Mouse (Mus musculus) heart, embryonic 13.5 days (tissue): ENCODE measurements around the gene Wfdc6a. TPM values are rescaled to one million over a fixed set of nuclear protein-coding genes. Genes with fewer than 3 reads are reported as not detected.

Source experiments
- ATAC-seq: fragments of 200-750 bp; cut with Nextera tagmentation; 2 replicates; pipeline ENCODE4 v1.8.0; 2017; ENCODE audit warnings: moderate TSS enrichment; ENCODE audit not compliant: insufficient number of reproducible peaks, low FRiP score, low TSS enrichment; ENCODE audit errors: extremely low read depth
- H3K27ac ChIP-seq: fragments of 300-500 bp; sonication (generic); replicated peaks from 2 replicates; pipeline ENCODE4 v1.5.1; 2015; ENCODE audit warnings: moderate library complexity, mild to moderate bottlenecking, inconsistent platforms
- H3K27me3 ChIP-seq: fragments of 300-500 bp; sonication (generic); replicated peaks from 2 replicates; pipeline ENCODE4 v1.6.1; 2015; ENCODE audit warnings: mild to moderate bottlenecking, inconsistent platforms
- H3K36me3 ChIP-seq: fragments of 300-500 bp; sonication (generic); 2 replicates; pipeline ENCODE4 v1.6.1; 2015; ENCODE audit warnings: mild to moderate bottlenecking, inconsistent platforms
- H3K4me1 ChIP-seq: fragments of 300-500 bp; sonication (generic); 2 replicates; pipeline ENCODE4 v1.6.1; 2015; ENCODE audit warnings: inconsistent platforms
- H3K4me2 ChIP-seq: fragments of 300-500 bp; sonication (generic); 2 replicates; pipeline ENCODE4 v1.6.1; 2015; ENCODE audit warnings: inconsistent platforms, mild to moderate bottlenecking, moderate library complexity
- H3K4me3 ChIP-seq: fragments of 300-500 bp; sonication (generic); 2 replicates; pipeline ENCODE4 v1.5.1; 2015; ENCODE audit warnings: moderate library complexity, mild to moderate bottlenecking, inconsistent platforms
- H3K9ac ChIP-seq: fragments of 300-500 bp; sonication (generic); 2 replicates; pipeline ENCODE4 v1.6.1; 2015; ENCODE audit warnings: inconsistent platforms, mild to moderate bottlenecking, moderate library complexity
- H3K9me3 ChIP-seq: fragments of 300-500 bp; sonication (generic); 2 replicates; pipeline ENCODE4 v1.6.1; 2016; ENCODE audit warnings: inconsistent platforms
- WGBS: fragments of 180-500 bp; shearing (Covaris S2); methylation state at CpG from one replicate; pipeline ENCODE4 v1.1.7; 2015; ENCODE audit warnings: mixed read lengths; 5-methylcytosine and 5-hydroxymethylcytosine counted together
- polyA plus RNA-seq: library from polyadenylated mRNA; unstranded; fragments of >200 nt; fragmentation: Nextera tagmentation; extraction: Ambion mirVana; gene quantifications from 2 replicates; pipeline ENCODE4 v1.2.1, GENCODE M21; 2015

Gene Wfdc6a
- polyA plus RNA-seq, 1 experiment from 2014 or later = 0.44 TPM

DNA sequence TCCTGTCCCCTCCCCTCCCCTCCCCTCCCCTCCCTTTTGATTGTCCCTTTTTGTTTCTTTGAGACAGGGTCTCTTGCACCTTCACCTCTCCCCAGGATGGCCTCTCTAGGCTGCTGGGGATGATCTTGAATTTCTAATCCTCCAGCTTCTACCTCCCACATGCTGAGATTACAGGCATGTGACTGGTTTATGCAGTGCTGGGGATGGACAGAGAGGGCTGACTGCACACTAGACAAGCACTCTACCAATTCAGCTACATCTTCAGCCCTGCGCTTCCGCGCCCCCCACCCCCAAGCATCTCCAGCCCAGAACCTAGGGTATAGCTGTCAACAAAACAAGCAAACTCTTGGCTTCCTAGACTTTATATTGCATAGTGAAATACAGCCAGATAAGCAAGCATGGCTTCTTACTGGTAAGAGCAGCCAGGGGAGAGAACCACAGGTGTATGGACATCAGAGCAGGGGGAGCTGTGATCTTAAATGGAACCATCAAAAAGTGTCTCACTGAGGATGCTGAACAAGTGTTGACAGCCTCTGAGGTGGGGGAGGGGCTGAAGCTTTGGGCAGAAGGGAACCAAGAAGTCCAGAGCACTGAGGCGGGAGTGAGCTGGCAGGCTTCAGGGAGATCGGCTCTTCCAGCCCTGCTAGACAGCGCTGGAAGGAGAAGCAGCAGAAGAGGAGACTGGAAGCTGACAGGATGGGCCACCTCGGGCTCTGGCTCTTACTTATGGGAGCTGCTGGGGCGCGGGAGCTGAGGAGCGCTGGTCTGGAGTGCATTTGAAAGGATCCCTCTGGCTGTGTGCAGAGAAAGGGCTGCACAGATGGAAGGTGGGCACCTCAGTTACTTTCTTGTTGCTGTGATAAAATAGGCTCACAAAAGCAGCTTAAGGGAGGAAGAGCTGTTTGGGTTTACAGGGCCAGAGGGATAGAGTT, 35.0 kb downstream of the Wfdc6a start:
- no peak overlapping the region for H3K27ac ChIP-seq
- no peaks in the 10 kb centered on the region for H3K36me3 ChIP-seq
- whole genome bisulfite sequencing = 17% methylated on average over 10 of the region's 10 CpGs
- H3K4me3 ChIP-seq = no peak overlapping the region
- H3K4me2 ChIP-seq = no peak overlapping the region
- peaks cover 18% of the 10 kb centered on the region for H3K27me3 ChIP-seq
- no peaks in the 10 kb centered on the region for H3K9me3 ChIP-seq
- peak overlapping the region; percentile 0; the same call in 1 of the 2 replicates for H3K9ac ChIP-seq
- no peak for ATAC-seq
- peaks cover 7% of the 10 kb centered on the region; the same call in 1 of the 2 replicates for H3K4me1 ChIP-seq

DNA sequence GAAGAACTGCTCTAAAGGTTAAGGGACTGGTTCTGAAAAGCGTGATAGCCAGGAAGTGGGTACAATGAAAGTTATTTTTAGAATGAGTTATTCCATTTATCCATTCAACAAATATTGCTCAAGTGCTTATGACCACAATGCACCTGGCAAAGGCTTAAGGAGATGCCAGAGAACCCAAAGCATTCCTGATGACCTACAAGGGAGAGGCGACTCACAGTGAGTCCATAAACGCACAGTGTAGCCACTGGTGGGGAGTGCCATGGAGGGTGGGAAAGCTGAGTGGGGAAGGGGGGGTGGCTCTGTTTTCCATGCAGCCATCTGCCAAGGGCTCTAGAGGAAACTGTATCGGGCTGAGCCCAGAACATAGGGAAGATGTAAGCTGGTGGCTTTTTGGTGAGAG, 35.9 kb downstream of the Wfdc6a start:
- Histone ChIP-seq H3K4me1 (peaks cover 7% of the 10 kb centered on the region; the same call in 1 of the 2 replicates), H3K4me3 (no peak overlapping the region), H3K27me3 (peaks cover 18% of the 10 kb centered on the region), H3K9ac (no peak overlapping the region), H3K27ac (no peak overlapping the region), H3K9me3 (no peaks in the 10 kb centered on the region), H3K36me3 (no peaks in the 10 kb centered on the region), H3K4me2 (no peak overlapping the region)
- 40% methylated on average over 4 of the region's 4 CpGs for WGBS
- ATAC-seq = no peak

DNA sequence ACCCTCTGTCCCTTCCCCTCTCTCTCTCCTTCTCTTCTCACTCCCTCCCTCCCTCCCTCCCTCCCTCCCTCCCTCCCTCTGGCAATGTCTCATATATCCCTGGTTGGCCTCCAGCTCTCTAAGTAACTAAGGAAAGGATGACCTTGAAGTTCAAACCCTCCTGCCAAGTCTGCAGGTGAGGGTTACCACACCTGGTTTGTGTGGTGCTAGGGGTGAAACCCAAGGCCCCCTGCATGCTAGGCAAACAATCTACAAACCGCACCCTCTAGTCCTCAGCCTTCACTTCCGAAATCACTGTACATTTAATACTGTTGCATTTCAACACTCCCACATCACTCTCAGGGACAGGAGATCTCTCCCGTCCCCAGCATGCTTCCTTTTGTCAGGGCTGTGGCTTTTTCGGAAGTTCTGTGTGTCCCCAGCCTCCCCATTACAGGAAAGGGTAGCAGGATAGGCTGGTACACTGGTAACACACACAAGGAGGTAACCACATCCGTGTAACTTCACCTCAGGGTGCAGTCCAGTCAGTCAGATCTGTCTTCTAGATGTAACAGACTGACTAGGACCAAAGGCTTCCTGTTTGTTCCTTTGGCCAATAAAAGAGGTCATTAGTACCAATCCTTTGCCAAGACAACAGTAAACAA, 40.7 kb downstream of the Wfdc6a start:
- Histone ChIP-seq H3K9ac (no peak overlapping the region), H3K9me3 (0 out of 2 replicates have a peak, but pooled peaks cover 6% of the 10 kb centered on the region), H3K4me3 (no peak overlapping the region), H3K4me2 (no peak overlapping the region), H3K27me3 (peaks cover 4% of the 10 kb centered on the region), H3K27ac (no peak overlapping the region), H3K36me3 (no peaks in the 10 kb centered on the region), H3K4me1 (no peaks in the 10 kb centered on the region)
- no peak for ATAC-seq
- WGBS = 45% methylated on average over 5 of the region's 5 CpGs

DNA sequence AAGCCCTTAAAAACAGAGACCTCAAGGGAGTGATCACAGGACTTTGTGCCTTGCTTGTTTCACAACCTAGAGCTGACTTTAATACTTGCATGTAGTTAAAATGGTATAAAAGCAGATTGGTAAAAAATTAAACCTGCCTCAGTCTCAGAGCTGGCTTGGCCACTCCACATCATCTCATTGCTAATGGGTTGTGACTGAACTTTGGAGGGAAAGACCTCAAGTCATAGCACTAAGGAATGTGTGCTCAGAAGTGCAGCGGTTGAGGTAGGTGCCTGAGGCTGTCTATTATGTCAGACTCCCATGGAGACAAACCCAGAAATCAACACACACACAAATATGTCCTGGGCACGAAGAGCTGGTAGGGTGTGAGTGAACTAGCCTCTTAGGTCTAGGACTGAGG, 41.5 kb downstream of the Wfdc6a start:
- Histone ChIP-seq H3K36me3 (no peaks in the 10 kb centered on the region), H3K27me3 (peaks cover 3% of the 10 kb centered on the region), H3K4me2 (no peak overlapping the region), H3K9me3 (0 out of 2 replicates have a peak, but pooled peaks cover 6% of the 10 kb centered on the region), H3K4me1 (no peaks in the 10 kb centered on the region), H3K9ac (no peak overlapping the region), H3K4me3 (no peak overlapping the region), H3K27ac (no peak overlapping the region)
- no peak for ATAC-seq
- WGBS = 61% methylated on average over 2 of the region's 2 CpGs

DNA sequence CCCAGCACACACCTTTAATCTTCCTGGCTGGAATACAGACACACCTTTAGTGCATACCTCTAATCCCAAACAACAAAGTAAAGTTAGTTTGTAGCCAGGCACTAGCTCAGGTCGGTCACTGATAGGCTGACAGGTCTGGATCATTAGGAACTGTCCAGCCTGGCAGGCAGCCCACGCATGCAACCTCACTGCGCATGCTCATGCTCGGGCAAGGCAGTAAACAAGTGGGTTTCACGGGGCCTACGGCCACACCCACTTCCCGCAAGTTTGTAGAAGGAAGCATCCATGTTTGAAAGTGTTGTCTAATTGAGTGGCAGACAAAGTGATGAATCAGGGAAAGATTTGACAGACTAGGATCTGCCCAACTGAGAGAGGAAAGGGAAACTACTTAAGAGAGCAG, 42.6 kb downstream of the Wfdc6a start:
- Histone ChIP-seq H3K9me3 (0 out of 2 replicates have a peak, but pooled peaks cover 6% of the 10 kb centered on the region), H3K4me2 (no peak overlapping the region), H3K4me1 (no peaks in the 10 kb centered on the region), H3K27ac (no peak overlapping the region), H3K9ac (no peak overlapping the region), H3K36me3 (no peaks in the 10 kb centered on the region), H3K4me3 (no peak overlapping the region), H3K27me3 (no peaks in the 10 kb centered on the region; the same call in none of the 2 replicates)
- ATAC-seq = no peak
- WGBS = 78% methylated on average over 7 of the region's 7 CpGs

DNA sequence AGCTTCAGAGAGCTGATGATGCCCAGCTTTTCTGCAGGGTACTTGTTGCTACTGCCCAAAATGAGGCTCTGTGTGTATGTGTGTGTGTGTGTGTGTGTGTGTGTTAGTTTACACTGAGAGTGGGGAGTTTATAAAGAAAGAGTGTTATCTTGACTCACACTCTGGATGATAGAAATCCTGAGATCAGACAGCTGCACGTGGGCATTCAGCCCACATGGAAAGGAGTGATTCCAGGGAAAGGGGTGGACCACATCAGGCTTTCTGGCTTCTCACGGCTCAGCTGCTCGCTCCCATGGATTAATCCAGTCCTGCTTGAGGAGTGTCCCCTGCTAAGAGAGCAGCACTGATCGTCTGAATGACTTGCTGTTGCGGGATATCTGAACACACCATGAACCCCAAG, 43.1 kb downstream of the Wfdc6a start:
- ATAC-seq = no peak
- Histone ChIP-seq H3K4me2 (no peak overlapping the region), H3K4me3 (no peak overlapping the region), H3K9me3 (0 out of 2 replicates have a peak, but pooled peaks cover 6% of the 10 kb centered on the region), H3K4me1 (no peaks in the 10 kb centered on the region), H3K27ac (no peak overlapping the region), H3K9ac (no peak overlapping the region), H3K27me3 (no peaks in the 10 kb centered on the region; the same call in none of the 2 replicates), H3K36me3 (no peaks in the 10 kb centered on the region)
- WGBS = 58% methylated on average over 5 of the region's 5 CpGs

DNA sequence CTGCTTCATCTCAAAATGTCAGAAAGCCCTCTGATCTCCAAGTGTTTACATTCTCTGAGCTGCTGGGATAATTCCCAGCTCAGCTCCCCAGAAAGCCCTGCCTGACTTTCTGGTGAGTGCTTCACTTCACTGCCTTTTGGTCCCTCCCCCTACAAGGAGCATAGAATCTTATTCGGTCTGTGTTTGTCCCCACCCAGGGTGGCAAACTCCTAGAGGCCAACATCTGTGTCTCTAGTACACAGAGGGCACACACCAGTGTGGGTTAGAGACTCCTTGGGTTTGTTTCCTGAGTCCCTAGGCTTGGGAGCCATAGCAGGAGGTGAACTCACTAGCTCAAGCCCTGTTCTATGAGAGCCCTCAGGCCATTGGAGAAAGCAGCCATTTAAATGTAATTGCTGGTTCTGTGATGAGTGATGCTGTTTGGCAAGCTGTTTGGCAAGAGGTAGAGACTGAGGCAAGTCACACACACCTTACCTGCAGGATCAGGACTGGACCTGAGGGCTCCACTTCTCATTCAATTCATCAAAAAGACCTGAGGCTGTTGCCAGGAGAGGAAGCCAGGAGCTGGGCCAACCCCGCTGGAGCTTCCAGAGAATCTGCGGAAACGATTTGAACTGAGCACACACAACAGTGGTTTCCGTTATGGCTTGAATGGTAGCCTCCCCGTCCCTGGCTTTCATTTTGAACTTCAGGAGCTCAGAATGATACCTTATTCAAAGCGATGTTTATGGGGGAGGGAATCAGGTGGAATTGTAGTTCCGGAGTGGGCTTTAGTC, 44.4 kb downstream of the Wfdc6a start:
- ATAC-seq = no peak
- 0 out of 2 replicates have a peak, but pooled peaks cover 6% of the 10 kb centered on the region for H3K9me3 ChIP-seq
- no peaks in the 10 kb centered on the region for H3K36me3 ChIP-seq
- H3K27ac ChIP-seq = no peak overlapping the region
- no peaks in the 10 kb centered on the region for H3K4me1 ChIP-seq
- H3K27me3 ChIP-seq = no peaks in the 10 kb centered on the region; the same call in none of the 2 replicates
- no peak overlapping the region for H3K4me2 ChIP-seq
- no peak overlapping the region for H3K9ac ChIP-seq
- no peak overlapping the region for H3K4me3 ChIP-seq
- WGBS = 31% methylated on average over 8 of the region's 8 CpGs

DNA sequence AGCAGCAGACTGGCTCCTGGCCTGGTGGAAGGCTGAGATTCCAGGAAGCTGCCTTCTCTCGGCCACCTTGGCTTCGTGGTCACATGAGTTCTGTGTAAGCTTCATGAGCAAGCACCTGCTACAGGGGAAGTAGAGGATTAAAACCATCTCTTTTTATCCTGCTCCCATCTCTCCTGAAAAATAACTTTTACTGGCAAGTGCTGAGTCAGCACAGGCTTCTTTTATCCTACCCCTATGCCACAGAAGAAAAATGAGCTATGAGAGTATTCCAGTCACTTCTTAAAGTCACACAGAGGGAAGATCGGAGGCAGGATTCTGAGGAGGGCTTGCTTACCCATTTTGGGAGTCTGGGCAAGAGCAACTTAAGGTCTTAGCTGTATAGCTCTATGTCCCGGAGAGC, 48.2 kb downstream of the Wfdc6a start:
- Histone ChIP-seq H3K4me2 (no peak overlapping the region), H3K36me3 (no peaks in the 10 kb centered on the region), H3K4me1 (no peaks in the 10 kb centered on the region), H3K27ac (no peak overlapping the region), H3K9me3 (no peaks in the 10 kb centered on the region), H3K4me3 (no peak overlapping the region), H3K27me3 (peaks cover under 1% of the 10 kb centered on the region), H3K9ac (no peak overlapping the region)
- no peak for ATAC-seq
- 73% methylated on average over 4 of the region's 4 CpGs for WGBS

DNA sequence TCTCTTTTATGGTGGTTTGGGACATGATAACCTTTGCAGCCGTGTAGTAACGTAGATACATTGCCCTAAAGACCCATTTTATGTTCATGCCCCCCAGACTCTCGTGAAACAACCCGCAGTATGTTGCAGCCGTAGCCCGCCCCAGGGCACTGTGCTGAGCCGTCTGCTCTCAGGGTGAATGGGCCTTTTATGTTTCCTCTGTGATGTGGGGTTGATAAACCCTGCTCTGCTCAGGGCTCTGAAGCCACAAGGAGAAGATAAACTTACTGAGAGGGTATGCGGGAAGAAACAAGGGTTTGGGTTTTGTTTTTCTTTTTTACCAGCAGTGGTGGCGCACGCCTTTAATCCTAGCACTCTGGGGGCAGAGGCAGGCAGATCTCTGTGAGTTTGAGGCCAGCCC, 50.9 kb downstream of the Wfdc6a start:
- ATAC-seq = no peak
- WGBS = 65% methylated on average over 10 of the region's 10 CpGs
- Histone ChIP-seq H3K4me2 (no peak overlapping the region), H3K9ac (no peak overlapping the region), H3K4me1 (no peaks in the 10 kb centered on the region), H3K27me3 (peaks cover 4% of the 10 kb centered on the region; the same call in 1 of the 2 replicates), H3K4me3 (no peak overlapping the region), H3K9me3 (no peaks in the 10 kb centered on the region), H3K36me3 (no peaks in the 10 kb centered on the region), H3K27ac (no peak overlapping the region)

DNA sequence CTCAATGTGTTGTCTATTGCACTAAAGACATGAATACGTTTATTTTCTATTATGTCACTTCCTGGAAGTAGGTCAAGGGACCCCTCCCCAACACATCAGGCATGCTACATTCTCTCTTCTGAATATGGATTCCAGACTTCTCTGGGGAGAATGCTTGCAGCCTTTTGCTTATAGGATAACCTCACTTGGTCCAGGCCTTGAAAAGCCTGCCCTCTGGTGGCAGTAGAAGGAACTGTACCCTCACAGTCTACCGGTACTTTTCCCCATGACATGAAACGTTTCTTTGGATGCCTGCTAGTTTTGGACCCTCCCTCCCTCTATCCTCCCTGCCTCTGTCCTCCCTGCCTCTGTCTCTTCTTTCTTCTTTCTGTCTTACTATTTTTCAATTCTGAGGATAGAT, 54.1 kb downstream of the Wfdc6a start:
- H3K9me3 ChIP-seq = peaks cover 6% of the 10 kb centered on the region; the same call in 1 of the 2 replicates
- no peak overlapping the region for H3K27ac ChIP-seq
- H3K27me3 ChIP-seq = 0 out of 2 replicates have a peak, but pooled peaks cover 4% of the 10 kb centered on the region
- H3K4me3 ChIP-seq = no peak overlapping the region
- 6% methylated on average over 3 of the region's 3 CpGs for WGBS
- peak; percentile 14; the same call in 1 of the 2 replicates for ATAC-seq
- H3K4me1 ChIP-seq = no peaks in the 10 kb centered on the region
- no peak overlapping the region for H3K4me2 ChIP-seq
- H3K36me3 ChIP-seq = no peaks in the 10 kb centered on the region
- H3K9ac ChIP-seq = no peak overlapping the region
